Mouse (Mus musculus): Measurements from ENCODE around the gene Mfrp. TPM values are rescaled to one million over a fixed set of nuclear protein-coding genes. Genes with fewer than 3 reads are reported as not detected.

Gene Mfrp
- polyA plus RNA-seq (2014; fragmentation: Illumina TruSeq; extraction: RNeasy Lipid Tissue Mini Kit (QIAGEN cat#74804); ENCODE audit: low read depth, low replicate concordance), result not detected

GRCm38 (mm10) chr9:44101490-44101889, at the start of gene Mfrp:
Mfrp (plus strand) TSS chr9:44101729.

GRCm38 (mm10) chr9:44066785-44067225, 34.7 kb upstream of the Mfrp start, which contains the start of gene Usp2:
Usp2 (plus strand) TSS chr9:44067021.

GRCm38 (mm10) chr9:44107110-44107509, 5.6 kb downstream of the Mfrp start, which contains the start of gene C1qtnf5:
C1qtnf5 (plus strand) TSS chr9:44107245.

GRCm38 (mm10) chr9:44113105-44113789, 11.7 kb downstream of the Mfrp start, which contains the start of the genes Gm49380 and Rnf26:
Gm49380 (minus strand) TSS chr9:44113500.
Rnf26 (minus strand) TSS chr9:44113517.

GRCm38 (mm10) chr9:44134101-44134850, 32.7 kb downstream of the Mfrp start, which contains the start of gene Mcam:
Mcam (plus strand) TSS chr9:44134469.

Other genes with a start within 250 kb of the Mfrp start
- gene Thy1, start 58.3 kb upstream of the Mfrp start, polyA plus RNA-seq (2014; fragmentation: Illumina TruSeq; extraction: RNeasy Lipid Tissue Mini Kit (QIAGEN cat#74804); ENCODE audit: low read depth, low replicate concordance), result 18.9 TPM
- gene Usp2, start 34.7 kb upstream of the Mfrp start, polyA plus RNA-seq (2014; fragmentation: Illumina TruSeq; extraction: RNeasy Lipid Tissue Mini Kit (QIAGEN cat#74804); ENCODE audit: low read depth, low replicate concordance), result 58.5 TPM
- 5.8 TPM for gene C1qtnf5, start 5.5 kb downstream of the Mfrp start, polyA plus RNA-seq (2014; fragmentation: Illumina TruSeq; extraction: RNeasy Lipid Tissue Mini Kit (QIAGEN cat#74804); ENCODE audit: low read depth, low replicate concordance)
- gene Gm49380, start 11.8 kb downstream of the Mfrp start, polyA plus RNA-seq (2014; fragmentation: Illumina TruSeq; extraction: RNeasy Lipid Tissue Mini Kit (QIAGEN cat#74804); ENCODE audit: low read depth, low replicate concordance), result 0.18 TPM
- gene Rnf26, start 11.8 kb downstream of the Mfrp start, polyA plus RNA-seq (2014; fragmentation: Illumina TruSeq; extraction: RNeasy Lipid Tissue Mini Kit (QIAGEN cat#74804); ENCODE audit: low read depth, low replicate concordance), result 5.6 TPM
- 45.0 TPM for gene Mcam, start 32.7 kb downstream of the Mfrp start, polyA plus RNA-seq (2014; fragmentation: Illumina TruSeq; extraction: RNeasy Lipid Tissue Mini Kit (QIAGEN cat#74804); ENCODE audit: low read depth, low replicate concordance)
- gene Cbl, start 132.3 kb downstream of the Mfrp start, polyA plus RNA-seq (2014; fragmentation: Illumina TruSeq; extraction: RNeasy Lipid Tissue Mini Kit (QIAGEN cat#74804); ENCODE audit: low read depth, low replicate concordance), result 9.4 TPM
- not detected for gene Ccdc153, start 138.9 kb downstream of the Mfrp start, polyA plus RNA-seq (2014; fragmentation: Illumina TruSeq; extraction: RNeasy Lipid Tissue Mini Kit (QIAGEN cat#74804); ENCODE audit: low read depth, low replicate concordance)
- 2.5 TPM for gene Pdzd3, start 149.7 kb downstream of the Mfrp start, polyA plus RNA-seq (2014; fragmentation: Illumina TruSeq; extraction: RNeasy Lipid Tissue Mini Kit (QIAGEN cat#74804); ENCODE audit: low read depth, low replicate concordance)
- gene Nlrx1, start 166.9 kb downstream of the Mfrp start, polyA plus RNA-seq (2014; fragmentation: Illumina TruSeq; extraction: RNeasy Lipid Tissue Mini Kit (QIAGEN cat#74804); ENCODE audit: low read depth, low replicate concordance), result 13.5 TPM
- 0.47 TPM for gene Abcg4, start 186.9 kb downstream of the Mfrp start, polyA plus RNA-seq (2014; fragmentation: Illumina TruSeq; extraction: RNeasy Lipid Tissue Mini Kit (QIAGEN cat#74804); ENCODE audit: low read depth, low replicate concordance)
- gene Hinfp, start 203.9 kb downstream of the Mfrp start, polyA plus RNA-seq (2014; fragmentation: Illumina TruSeq; extraction: RNeasy Lipid Tissue Mini Kit (QIAGEN cat#74804); ENCODE audit: low read depth, low replicate concordance), result 7.7 TPM
- 16.3 TPM for gene C2cd2l, start 218.6 kb downstream of the Mfrp start, polyA plus RNA-seq (2014; fragmentation: Illumina TruSeq; extraction: RNeasy Lipid Tissue Mini Kit (QIAGEN cat#74804); ENCODE audit: low read depth, low replicate concordance)
- gene Dpagt1, start 224.3 kb downstream of the Mfrp start, polyA plus RNA-seq (2014; fragmentation: Illumina TruSeq; extraction: RNeasy Lipid Tissue Mini Kit (QIAGEN cat#74804); ENCODE audit: low read depth, low replicate concordance), result 17.7 TPM
- 8.9 TPM for gene H2afx, start 233.0 kb downstream of the Mfrp start, polyA plus RNA-seq (2014; fragmentation: Illumina TruSeq; extraction: RNeasy Lipid Tissue Mini Kit (QIAGEN cat#74804); ENCODE audit: low read depth, low replicate concordance)
- gene Hmbs, start 242.5 kb downstream of the Mfrp start, polyA plus RNA-seq (2014; fragmentation: Illumina TruSeq; extraction: RNeasy Lipid Tissue Mini Kit (QIAGEN cat#74804); ENCODE audit: low read depth, low replicate concordance), result 44.7 TPM